Mouse (Mus musculus) MEL (cell line): Measurements from ENCODE around the gene Psmb4. TPM values are rescaled to one million over a fixed set of nuclear protein-coding genes. Genes with fewer than 3 reads are reported as not detected.
"Not testable (repeated sequence)": the region's sequence is repeated elsewhere in the genome, so short reads cannot be mapped to it uniquely, and the experiment has no call there.

Experiments used
- DNase-seq: peaks from one replicate; pipeline ENCODE4 v3.0.0; 2011; ENCODE audit warnings: low read depth, low spot score
- H3K27ac ChIP-seq: 2 replicates; pipeline ENCODE4 v1.5.1; 2012; ENCODE audit warnings: low read depth, mild to moderate bottlenecking, control low read depth, low read length, moderate library complexity; ENCODE audit not compliant: control insufficient read depth
- H3K27me3 ChIP-seq, 2 experiments: fragments of 150-350 bp in 1 of 2; sonication (generic) in 1 of 2; 2 replicates each; pipeline ENCODE4 v1.6.1; 2012; ENCODE audit warnings: low read length in 2 of 2, mild to moderate bottlenecking in 2 of 2, improper control_type of control experiment in 1 of 2, moderate library complexity in 1 of 2; ENCODE audit not compliant: insufficient read depth in 2 of 2, control insufficient read depth in 1 of 2
- H3K36me3 ChIP-seq, 2 experiments: 2 replicates each; pipeline ENCODE4 v1.6.1; 2012 to 2014; ENCODE audit warnings: low read length in 2 of 2, improper control_type of control experiment in 1 of 2, inconsistent platforms in 1 of 2, mild to moderate bottlenecking in 1 of 2; ENCODE audit not compliant: insufficient read depth in 2 of 2, control insufficient read depth in 1 of 2
- H3K4me1 ChIP-seq, 2 experiments: fragments of 150-350 bp in 1 of 2; sonication (generic) in 1 of 2; 2 replicates each; pipeline ENCODE4 v1.6.1; 2012; ENCODE audit warnings: low read length in 2 of 2, improper control_type of control experiment in 1 of 2, mild to moderate bottlenecking in 1 of 2; ENCODE audit not compliant: insufficient read depth in 2 of 2, control insufficient read depth in 1 of 2
- H3K4me3 ChIP-seq, 2 experiments: fragments of 150-350 bp in 1 of 2; sonication (generic) in 1 of 2; 2 replicates each; pipeline ENCODE4 v1.5.1; 2012; ENCODE audit warnings: low read depth in 2 of 2, low read length in 2 of 2, mild to moderate bottlenecking in 2 of 2, moderate library complexity in 2 of 2, control low read depth in 1 of 2, improper control_type of control experiment in 1 of 2; ENCODE audit not compliant: control insufficient read depth in 1 of 2, insufficient read depth in 1 of 2
- H3K79me2 ChIP-seq: 2 replicates; pipeline ENCODE4 v1.6.1; 2012; ENCODE audit warnings: mild to moderate bottlenecking, low read length, moderate library complexity; ENCODE audit not compliant: control insufficient read depth, poor library complexity, insufficient read depth
- H3K9ac ChIP-seq: 2 replicates; pipeline ENCODE4 v1.6.1; 2012; ENCODE audit warnings: low read depth, mild to moderate bottlenecking, control low read depth, low read length, moderate library complexity; ENCODE audit not compliant: control insufficient read depth, poor library complexity, severe bottlenecking
- H3K9me3 ChIP-seq: fragments of 150-350 bp; sonication (generic); replicated peaks from 2 replicates; pipeline ENCODE4 v1.6.1; 2012; ENCODE audit warnings: mild to moderate bottlenecking, low read length, improper control_type of control experiment, moderate library complexity; ENCODE audit not compliant: insufficient read depth
- BHLHE40 ChIP-seq: IDR thresholded peaks from 2 replicates; pipeline ENCODE4 v1.6.1; 2012; ENCODE audit warnings: low read depth, mild to moderate bottlenecking, inconsistent platforms, low read length, improper control_type of control experiment, borderline replicate concordance
- E2F4 ChIP-seq: IDR thresholded peaks from 2 replicates; pipeline ENCODE4 v1.6.1; 2011; ENCODE audit warnings: low read depth, low read length, improper control_type of control experiment, borderline replicate concordance
- EP300 ChIP-seq, 2 experiments: IDR thresholded peaks; 2 replicates each; pipeline ENCODE4 v1.6.1; 2011; ENCODE audit warnings: improper control_type of control experiment in 2 of 2, low read length in 2 of 2, low read depth in 1 of 2, mild to moderate bottlenecking in 1 of 2
- ETS1 ChIP-seq: IDR thresholded peaks from 2 replicates; pipeline ENCODE4 v1.6.1; 2012; ENCODE audit warnings: low read depth, mild to moderate bottlenecking, inconsistent platforms, low read length, improper control_type of control experiment, moderate library complexity
- GATA1 ChIP-seq: IDR thresholded peaks from 2 replicates; pipeline ENCODE4 v1.6.1; 2011; ENCODE audit warnings: low read depth, low read length, improper control_type of control experiment
- HCFC1 ChIP-seq: IDR thresholded peaks from 2 replicates; pipeline ENCODE4 v1.6.1; 2012; ENCODE audit warnings: low read depth, mild to moderate bottlenecking, inconsistent platforms, low read length, improper control_type of control experiment, moderate library complexity
- JUND ChIP-seq: IDR thresholded peaks from 2 replicates; pipeline ENCODE4 v1.6.1; 2011; ENCODE audit warnings: low read depth, mild to moderate bottlenecking, improper control_type of control experiment, low read length
- MAFK ChIP-seq: IDR thresholded peaks from 2 replicates; pipeline ENCODE4 v1.6.1; 2011; ENCODE audit warnings: low read depth, mild to moderate bottlenecking, low read length, improper control_type of control experiment, borderline replicate concordance
- MAX ChIP-seq: IDR thresholded peaks from 2 replicates; pipeline ENCODE4 v1.6.1; 2011; ENCODE audit warnings: low read length, improper control_type of control experiment
- MAZ ChIP-seq: IDR thresholded peaks from 2 replicates; pipeline ENCODE4 v1.6.1; 2012; ENCODE audit warnings: low read depth, mild to moderate bottlenecking, inconsistent platforms, low read length, improper control_type of control experiment
- MEF2A ChIP-seq: IDR thresholded peaks from 2 replicates; pipeline ENCODE4 v1.6.1; 2014; ENCODE audit warnings: low read depth, mild to moderate bottlenecking, inconsistent platforms, low read length, improper control_type of control experiment; ENCODE audit not compliant: poor library complexity, insufficient replicate concordance, severe bottlenecking; ENCODE audit errors: extremely low read depth
- MXI1 ChIP-seq: IDR thresholded peaks from 2 replicates; pipeline ENCODE4 v1.6.1; 2011; ENCODE audit warnings: mild to moderate bottlenecking, low read depth, low read length, improper control_type of control experiment
- MYC ChIP-seq: IDR thresholded peaks from 2 replicates; pipeline ENCODE4 v1.6.1; 2011; ENCODE audit warnings: low read depth, mild to moderate bottlenecking, low read length, improper control_type of control experiment, moderate library complexity
- POLR2A ChIP-seq, 2 experiments: IDR thresholded peaks; 2 replicates each; pipeline ENCODE4 v1.6.1; 2011 to 2012; ENCODE audit warnings: low read length in 2 of 2, mild to moderate bottlenecking in 2 of 2, control low read depth in 1 of 2, improper control_type of control experiment in 1 of 2, low read depth in 1 of 2, moderate library complexity in 1 of 2; ENCODE audit not compliant: control insufficient read depth in 1 of 2, insufficient read depth in 1 of 2, poor library complexity in 1 of 2
- POLR2AphosphoS2 ChIP-seq: IDR thresholded peaks from 2 replicates; pipeline ENCODE4 v1.6.1; 2011; ENCODE audit warnings: low read length, improper control_type of control experiment
- RCOR1 ChIP-seq: IDR thresholded peaks from 2 replicates; pipeline ENCODE4 v1.6.1; 2012; ENCODE audit warnings: low read depth, mild to moderate bottlenecking, inconsistent platforms, low read length, improper control_type of control experiment
- SIN3A ChIP-seq: IDR thresholded peaks from 2 replicates; pipeline ENCODE4 v1.6.1; 2012; ENCODE audit warnings: low read length, improper control_type of control experiment, inconsistent platforms
- SMC3 ChIP-seq: IDR thresholded peaks from 2 replicates; pipeline ENCODE4 v1.6.1; 2011; ENCODE audit warnings: low read depth, low read length, improper control_type of control experiment
- TAL1 ChIP-seq: IDR thresholded peaks from 2 replicates; pipeline ENCODE4 v1.6.1; 2012; ENCODE audit warnings: mild to moderate bottlenecking, inconsistent platforms, low read length, moderate library complexity, mixed read lengths
- TBP ChIP-seq: IDR thresholded peaks from 2 replicates; pipeline ENCODE4 v1.8.0; 2011; ENCODE audit warnings: low read depth, low read length, improper control_type of control experiment
- TCF12 ChIP-seq: IDR thresholded peaks from 2 replicates; pipeline ENCODE4 v1.6.1; 2014; ENCODE audit warnings: low read depth, mild to moderate bottlenecking, inconsistent platforms, low read length, improper control_type of control experiment, moderate library complexity
- USF1 ChIP-seq: IDR thresholded peaks from 2 replicates; pipeline ENCODE4 v1.6.1; 2014; ENCODE audit warnings: low read depth, mild to moderate bottlenecking, inconsistent platforms, low read length, improper control_type of control experiment, moderate library complexity
- USF2 ChIP-seq, 2 experiments: IDR thresholded peaks; 2 replicates each; pipeline ENCODE4 v1.6.1; 2011 to 2012; ENCODE audit warnings: improper control_type of control experiment in 2 of 2, low read length in 2 of 2, borderline replicate concordance in 1 of 2, inconsistent platforms in 1 of 2, low read depth in 1 of 2, mild to moderate bottlenecking in 1 of 2; ENCODE audit not compliant: insufficient read depth in 1 of 2
- ZNF384 ChIP-seq: IDR thresholded peaks from 2 replicates; pipeline ENCODE4 v1.6.1; 2012; ENCODE audit warnings: low read depth, mild to moderate bottlenecking, inconsistent platforms, low read length, improper control_type of control experiment
- polyA plus RNA-seq, 2 experiments: library from polyadenylated mRNA; stranded (reverse) in 1 of 2; unstranded in 1 of 2; fragments of >175 nt in 1 of 2; fragments of >200 nt in 1 of 2; gene quantifications; 2 replicates each; pipeline versions ENCODE4 v1.2.1 to v1.2.4; 2012; ENCODE audit warnings: low replicate concordance in 2 of 2, low read depth in 1 of 2; ENCODE audit not compliant: insufficient read length in 2 of 2, insufficient read depth in 1 of 2, missing spikeins in 1 of 2
- total RNA-seq: library from RNA; depleted of rRNA; stranded (reverse); fragments of 300-350 nt; gene quantifications from 2 replicates; pipeline ENCODE4 v1.2.3, GENCODE M21; 2012

Gene Psmb4
- total and polyA plus RNA-seq, 3 experiments = 826 to 964 (median 890) TPM

GRCm38 (mm10) chr3:94932809-94933564 lies 46.2 kb upstream of the Psmb4 start, which contains the start of gene Selenbp1 (continued):
- no peak for TF ChIP-seq MEF2A
- peak; percentile 95 for TF ChIP-seq TBP
- TF ChIP-seq TCF12 = no peak; the same call in none of the 2 replicates
- TF ChIP-seq MXI1 = peak; percentile 98
- TF ChIP-seq JUND = no peak
- TF ChIP-seq ZNF384 = peak; percentile 35; the same call in 1 of the 2 replicates
- TF ChIP-seq POLR2AphosphoS2 = peak; percentile 97
- no peak for TF ChIP-seq E2F4
- peak; percentile 57; the same call in 1 of the 2 replicates for TF ChIP-seq MAZ

GRCm38 (mm10) chr3:94932279-94932678 lies 45.5 kb upstream of the Psmb4 start:
- not testable (repeated sequence) for H3K9me3 ChIP-seq
- peaks cover 12 to 39% of the 10 kb centered on the region in 2 experiments for H3K4me1 ChIP-seq
- 0 out of 2 replicates have a peak, but pooled peaks have one; percentile 31 for TF ChIP-seq MAZ
- TF ChIP-seq USF1 = 0 out of 2 replicates have a peak, but pooled peaks have one; percentile 2
- TF ChIP-seq, all 39 proteins: peak for 2; not testable (repeated sequence) for 37
- Histone ChIP-seq H3K36me3 (peaks cover 0 to 12% of the 10 kb centered on the region in 2 experiments; a peak in 2 of 4 replicates), H3K9ac (peak overlapping the region; percentile 8), H3K4me3 (peak overlapping the region; percentile 3 to 47), H3K27ac (peak overlapping the region; percentile 90)
- not testable (repeated sequence) for H3K27me3 ChIP-seq, DNase-seq, H3K79me2 ChIP-seq

- TF ChIP-seq HCFC1 (peak; percentile 21; the same call in 1 of the 2 replicates), MAFK (0 out of 2 replicates have a peak, but pooled peaks have one; percentile 5), MYC (peak; percentile 91), ETS1 (peak; percentile 83), MXI1 (peak; percentile 89), BHLHE40 (peak; percentile 98), MAX (peak; percentile 95), POLR2A (IDR thresholded peaks at IDR 0.05; ENCODE audit: control insufficient read depth in 1 of 2, insufficient read depth in 1 of 2, low read depth in 1 of 2, low read length in 2 of 2, poor library complexity in 1 of 2) (peak in 1 of 2 experiments; percentile 61; a peak in 2 of 4 replicates), TAL1 (peak; percentile 40), SIN3A (peak; percentile 71), TCF12 (peak; percentile 78), GATA1 (peak; percentile 78), EP300 (IDR thresholded peaks at IDR 0.05; ENCODE audit: low read depth in 1 of 2, low read length in 2 of 2) (peak; percentile 55 to 74; a peak in 3 of 4 replicates), USF2 (IDR thresholded peaks at IDR 0.05; ENCODE audit: borderline replicate concordance in 1 of 2, insufficient read depth in 1 of 2, low read depth in 1 of 2, low read length in 2 of 2) (peak; percentile 76 to 92), SMC3 (0 out of 2 replicates have a peak, but pooled peaks have one; percentile 3), RCOR1 (0 out of 2 replicates have a peak, but pooled peaks have one; percentile 48), USF1 (peak; percentile 96), TBP (peak; percentile 68; the same call in 1 of the 2 replicates)
- H3K27ac ChIP-seq = peak overlapping the region; percentile 90
- DNase-seq = peak; percentile 94
Observed at GRCm38 (mm10) chr3:94931427-94932082, 44.8 kb upstream of the Psmb4 start.

More at GRCm38 (mm10) chr3:94931427-94932082, 44.8 kb upstream of the Psmb4 start:
- Histone ChIP-seq H3K4me1 (peaks cover 12 to 45% of the 10 kb centered on the region in 2 experiments), H3K4me3 (peak overlapping the region; percentile 15 to 33; a peak in 3 of 4 replicates), H3K9ac (peak overlapping the region; percentile 59), H3K36me3 (peaks cover 0 to 18% of the 10 kb centered on the region in 2 experiments; a peak in 2 of 4 replicates)
- H3K27me3 ChIP-seq, H3K79me2 ChIP-seq, H3K9me3 ChIP-seq: not testable (repeated sequence)
